Mouse (Mus musculus) limb, embryonic 14.5 days (tissue): Measurements from ENCODE around the gene Nsfl1c. TPM values are rescaled to one million over a fixed set of nuclear protein-coding genes. Genes with fewer than 3 reads are reported as not detected.

Experiments used
- ATAC-seq: fragments of 200-750 bp; cut with Nextera tagmentation; 2 replicates; pipeline ENCODE4 v1.8.0; 2017; ENCODE audit warnings: low read depth, moderate number of reproducible peaks, moderate TSS enrichment; ENCODE audit not compliant: low FRiP score
- DNase-seq: peaks from one replicate; pipeline ENCODE4 v3.0.0-alpha.2; 2015; ENCODE audit warnings: low spot score
- H3K27ac ChIP-seq: fragments of 300-500 bp; sonication (generic); replicated peaks from 2 replicates; pipeline ENCODE4 v1.5.1; 2014; ENCODE audit warnings: low read depth, mild to moderate bottlenecking, low read length, moderate library complexity, mixed read lengths
- H3K27me3 ChIP-seq: fragments of 300-500 bp; sonication (generic); 2 replicates; pipeline ENCODE4 v1.6.1; 2014; ENCODE audit warnings: low read length, mixed read lengths; ENCODE audit not compliant: control insufficient read depth, insufficient read depth
- H3K36me3 ChIP-seq: fragments of 300-500 bp; sonication (generic); 2 replicates; pipeline ENCODE4 v1.6.1; 2014; ENCODE audit warnings: mild to moderate bottlenecking, low read length, moderate library complexity, mixed read lengths; ENCODE audit not compliant: control insufficient read depth, insufficient read depth
- H3K4me1 ChIP-seq: fragments of 300-500 bp; sonication (generic); 2 replicates; pipeline ENCODE4 v1.6.1; 2014; ENCODE audit warnings: antibody characterized with exemption, low read length, mixed read lengths; ENCODE audit not compliant: control insufficient read depth, insufficient read depth
- H3K4me2 ChIP-seq: fragments of 300-500 bp; sonication (generic); replicated peaks from 2 replicates; pipeline ENCODE4 v1.6.1; 2014; ENCODE audit warnings: low read depth, mild to moderate bottlenecking, low read length, moderate library complexity; ENCODE audit not compliant: severe bottlenecking
- H3K4me3 ChIP-seq: fragments of 300-500 bp; sonication (generic); replicated peaks from 2 replicates; pipeline ENCODE4 v1.5.1; 2014; ENCODE audit warnings: low read length
- H3K9ac ChIP-seq: fragments of 300-500 bp; sonication (generic); 2 replicates; pipeline ENCODE4 v1.6.1; 2014; ENCODE audit warnings: mild to moderate bottlenecking, low read depth, low read length, moderate library complexity; ENCODE audit not compliant: severe bottlenecking
- H3K9me3 ChIP-seq: fragments of 300-500 bp; sonication (generic); 2 replicates; pipeline ENCODE4 v1.6.1; 2016; ENCODE audit warnings: low read length; ENCODE audit not compliant: control insufficient read depth
- POLR2A ChIP-seq: fragments of 200-500 bp; IDR thresholded peaks from 2 replicates; pipeline ENCODE4 v1.8.0; 2012; ENCODE audit warnings: inconsistent platforms, mild to moderate bottlenecking, moderate library complexity, borderline replicate concordance; ENCODE audit not compliant: insufficient read depth, insufficient read length; ENCODE audit errors: extremely low read depth
- WGBS: fragments of 180-500 bp; shearing (Covaris S2); extraction: QIAGEN DNeasy Blood & Tissue Kit; methylation state at CpG from one replicate; pipeline ENCODE4 v1.1.7; 2014; 5-methylcytosine and 5-hydroxymethylcytosine counted together
- polyA plus RNA-seq, 2 experiments: library from polyadenylated mRNA; depleted of rRNA in 1 of 2; stranded (reverse) in 1 of 2; unstranded in 1 of 2; fragments of >200 nt; fragmentation: Nextera tagmentation in 1 of 2; extraction: Ambion mirVana in 1 of 2; gene quantifications; 2 replicates each; pipeline versions ENCODE4 v1.2.1 to v1.2.3; 2012 to 2014

The Nsfl1c gene
- polyA plus RNA-seq, 2 experiments, result 219 to 224 TPM

DNA sequence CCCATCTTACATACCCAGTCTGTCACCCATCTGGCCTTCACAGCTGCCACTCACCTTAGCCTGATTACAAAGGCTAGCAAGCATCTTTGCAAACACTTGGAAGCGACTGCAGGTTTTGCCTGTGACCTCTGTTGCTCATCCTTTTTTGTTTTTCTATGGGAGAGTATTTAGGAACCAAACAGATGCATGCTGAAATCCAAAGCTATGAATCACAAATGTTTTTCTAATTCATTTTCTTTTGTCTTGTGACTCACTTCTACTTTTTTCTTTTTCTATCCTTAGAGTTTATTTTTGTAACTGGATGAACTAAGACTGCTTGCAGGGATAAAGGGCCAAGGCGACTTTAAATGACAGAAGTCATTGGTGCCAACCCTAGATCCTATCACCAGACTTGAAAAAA, 31.5 kb downstream of the Nsfl1c start:
- H3K4me2 ChIP-seq, result no peak overlapping the region
- H3K27me3 ChIP-seq, result no peaks in the 10 kb centered on the region
- H3K4me3 ChIP-seq, result no peak overlapping the region
- H3K4me1 ChIP-seq, result no peaks in the 10 kb centered on the region
- DNase-seq (no peak), ATAC-seq (no peak)
- H3K9ac ChIP-seq, result no peak overlapping the region
- H3K9me3 ChIP-seq, result no peaks in the 10 kb centered on the region
- no peak for TF ChIP-seq POLR2A
- peaks cover 3% of the 10 kb centered on the region; the same call in 1 of the 2 replicates for H3K36me3 ChIP-seq
- WGBS, result 63% methylated on average over 2 of the region's 2 CpGs
- no peak overlapping the region for H3K27ac ChIP-seq

DNA sequence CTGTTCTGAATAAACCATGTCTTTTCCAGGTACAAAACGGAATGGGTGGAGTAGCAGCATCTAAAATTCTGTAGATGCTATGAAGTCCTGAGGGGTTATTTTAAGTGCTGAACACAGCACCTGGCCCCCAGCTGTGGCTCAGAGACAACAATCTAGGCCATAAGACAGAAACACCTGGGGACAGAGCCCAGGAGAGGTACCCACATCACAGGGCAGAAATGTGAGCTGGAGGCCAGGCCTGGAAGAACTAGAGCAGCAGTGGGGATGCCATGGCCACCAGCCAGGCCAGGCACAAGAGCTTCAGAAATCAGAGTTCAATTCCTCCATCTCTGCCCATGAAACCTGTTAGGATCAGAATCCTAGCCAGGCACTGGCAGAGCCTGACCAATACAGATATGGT, 34.1 kb downstream of the Nsfl1c start:
- TF ChIP-seq POLR2A, result no peak
- H3K4me2 ChIP-seq, result no peak overlapping the region
- H3K4me3 ChIP-seq, result no peak overlapping the region
- no peak overlapping the region for H3K27ac ChIP-seq
- DNase-seq (no peak), ATAC-seq (no peak)
- no peaks in the 10 kb centered on the region for H3K36me3 ChIP-seq
- no peak overlapping the region for H3K9ac ChIP-seq
- no peaks in the 10 kb centered on the region for H3K27me3 ChIP-seq
- H3K4me1 ChIP-seq, result no peaks in the 10 kb centered on the region
- WGBS, result 68% methylated on average over 1 of the region's 1 CpGs
- H3K9me3 ChIP-seq, result no peaks in the 10 kb centered on the region

DNA sequence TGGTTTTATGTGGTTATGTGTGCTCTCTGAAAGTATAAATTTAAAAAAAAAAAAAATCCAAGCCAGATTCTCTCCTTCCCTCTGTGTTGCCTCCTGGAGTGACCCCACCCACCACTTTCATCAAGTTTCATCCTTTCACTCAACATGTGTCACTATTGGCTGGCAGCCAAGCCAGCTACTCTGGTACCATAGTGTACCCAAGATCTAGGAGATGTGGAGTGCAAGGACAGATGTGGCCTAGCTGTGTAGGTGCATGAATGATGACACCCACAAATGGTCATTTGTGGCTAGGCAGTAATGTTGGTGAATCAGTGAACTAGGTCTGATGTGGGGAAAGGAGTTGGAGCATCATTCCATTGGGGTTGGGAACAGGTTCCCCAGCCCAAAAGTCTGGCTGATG, 35.2 kb downstream of the Nsfl1c start:
- no peak for TF ChIP-seq POLR2A
- no peaks in the 10 kb centered on the region for H3K27me3 ChIP-seq
- ATAC-seq, result no peak
- H3K27ac ChIP-seq, result no peak overlapping the region
- H3K9me3 ChIP-seq, result no peaks in the 10 kb centered on the region
- no peak overlapping the region for H3K9ac ChIP-seq
- no peak for DNase-seq
- H3K4me1 ChIP-seq, result no peaks in the 10 kb centered on the region
- no peaks in the 10 kb centered on the region for H3K36me3 ChIP-seq
- H3K4me2 ChIP-seq, result no peak overlapping the region
- H3K4me3 ChIP-seq, result no peak overlapping the region

DNA sequence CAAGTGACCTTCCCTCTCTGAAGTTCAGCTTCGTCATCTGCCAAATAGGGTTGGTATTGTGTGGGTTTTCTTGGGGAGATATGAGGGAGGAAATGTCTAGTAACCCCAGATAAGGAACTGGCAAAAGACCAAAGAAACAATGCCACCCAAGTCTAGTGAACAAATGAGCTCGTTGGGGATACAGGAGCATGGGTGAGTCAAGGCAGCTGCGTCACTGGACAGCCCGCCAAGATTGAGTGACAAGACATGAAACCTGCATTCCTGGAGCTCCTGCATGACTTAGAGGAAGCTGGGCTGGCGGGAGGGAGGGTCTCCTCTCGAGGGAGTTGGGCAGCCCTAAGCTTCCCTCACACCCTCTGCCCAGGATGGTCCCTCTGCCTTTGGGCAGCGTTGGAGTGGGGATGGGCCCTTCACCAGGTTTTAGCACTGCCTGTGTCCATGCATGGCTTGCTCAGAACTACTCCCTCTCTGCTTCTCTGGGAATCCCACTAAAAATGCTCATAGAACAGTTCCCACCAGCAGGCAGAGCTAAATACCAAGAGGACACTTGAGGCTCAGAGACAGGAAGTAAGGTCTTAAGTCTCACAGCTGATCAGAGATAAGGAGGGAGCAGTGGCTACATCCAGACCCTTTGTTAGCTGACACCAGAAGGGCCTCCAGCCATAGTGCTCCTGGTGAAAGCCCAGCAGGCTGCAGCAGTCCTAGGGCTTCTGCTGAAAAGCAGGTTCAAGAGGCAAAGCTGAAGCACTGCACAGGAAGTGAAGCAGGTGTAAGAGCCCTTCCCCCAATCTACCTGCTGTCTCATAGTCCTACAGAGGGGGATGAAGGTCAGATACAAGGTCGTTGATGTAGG, 36.6 kb downstream of the Nsfl1c start:
- no peak overlapping the region for H3K4me3 ChIP-seq
- no peak overlapping the region for H3K9ac ChIP-seq
- DNase-seq (no peak), ATAC-seq (no peak)
- H3K4me1 ChIP-seq, result no peaks in the 10 kb centered on the region
- H3K27me3 ChIP-seq, result no peaks in the 10 kb centered on the region
- no peaks in the 10 kb centered on the region for H3K36me3 ChIP-seq
- H3K27ac ChIP-seq, result no peak overlapping the region
- no peak overlapping the region for H3K4me2 ChIP-seq
- no peak for TF ChIP-seq POLR2A
- H3K9me3 ChIP-seq, result no peaks in the 10 kb centered on the region
- 43% methylated on average over 8 of the region's 8 CpGs for WGBS

DNA sequence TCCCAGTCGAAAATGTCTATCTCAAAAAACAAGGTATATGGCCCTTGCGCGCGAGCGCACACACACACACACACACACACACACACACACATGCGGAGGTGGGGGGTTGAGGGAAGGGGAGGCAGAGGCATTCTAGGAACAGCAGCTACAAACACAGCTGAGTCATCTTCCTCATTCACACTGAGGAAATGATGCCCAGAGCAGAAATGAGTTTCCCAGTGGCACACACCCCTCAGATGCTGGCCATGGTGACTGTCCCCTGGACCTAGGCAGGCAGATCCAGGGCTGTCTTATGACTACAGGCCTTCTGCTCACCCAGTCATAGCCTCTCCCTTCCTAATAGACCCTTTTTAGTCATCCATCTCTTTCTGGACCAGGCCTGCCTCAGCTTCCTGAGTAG, 39.6 kb downstream of the Nsfl1c start:
- Histone ChIP-seq H3K9me3 (no peaks in the 10 kb centered on the region), H3K9ac (no peak overlapping the region), H3K4me1 (no peaks in the 10 kb centered on the region), H3K27ac (no peak overlapping the region), H3K36me3 (no peaks in the 10 kb centered on the region), H3K27me3 (no peaks in the 10 kb centered on the region), H3K4me2 (no peak overlapping the region), H3K4me3 (no peak overlapping the region)
- no peak for ATAC-seq
- TF ChIP-seq POLR2A, result no peak
- WGBS, result 77% methylated on average over 6 of the region's 6 CpGs
- no peak for DNase-seq
